Mouse (Mus musculus): ENCODE data around the gene Dlgap1. TPM values are rescaled to one million over a fixed set of nuclear protein-coding genes. Genes with fewer than 3 reads are reported as not detected.

Gene Dlgap1
- polyA plus RNA-seq, 1 experiment from 2014 or later = 7.2 TPM

GRCm38 (mm10) chr17:70765976-70766375, 797.1 kb downstream of the Dlgap1 start:
- no peak overlapping the region for H3K4me3 ChIP-seq
- H3K27ac ChIP-seq = no peak overlapping the region
- no peaks in the 10 kb centered on the region for H3K9me3 ChIP-seq (replicated peaks)
- no peaks in the 10 kb centered on the region for H3K27me3 ChIP-seq
- H3K4me1 ChIP-seq = no peaks in the 10 kb centered on the region
- ATAC-seq (ENCODE audit: low FRiP score) = no peak
- no peaks in the 10 kb centered on the region for H3K36me3 ChIP-seq
- H3K4me2 ChIP-seq (replicated peaks) = no peak overlapping the region
- WGBS = 90% methylated on average over 18 of the region's 18 CpGs
- H3K9ac ChIP-seq = no peak overlapping the region

- no peak overlapping the region for H3K4me2 ChIP-seq (replicated peaks)
- ATAC-seq (ENCODE audit: low FRiP score) = no peak
- WGBS = 7% methylated on average over 10 of the region's 10 CpGs
Observed at GRCm38 (mm10) chr17:70772120-70772899, 803.4 kb downstream of the Dlgap1 start.

GRCm38 (mm10) chr17:70779770-70780169, 810.9 kb downstream of the Dlgap1 start:
- WGBS = 34% methylated on average over 7 of the region's 7 CpGs
- Histone ChIP-seq H3K27me3 (no peaks in the 10 kb centered on the region), H3K9me3 (replicated peaks) (no peaks in the 10 kb centered on the region), H3K27ac (no peak overlapping the region), H3K36me3 (no peaks in the 10 kb centered on the region), H3K9ac (no peak overlapping the region), H3K4me2 (replicated peaks) (no peak overlapping the region), H3K4me1 (peaks cover 13% of the 10 kb centered on the region), H3K4me3 (no peak overlapping the region)
- no peak for ATAC-seq (ENCODE audit: low FRiP score)

More at GRCm38 (mm10) chr17:70772120-70772899, 803.4 kb downstream of the Dlgap1 start:
- Histone ChIP-seq H3K27me3 (no peaks in the 10 kb centered on the region), H3K36me3 (no peaks in the 10 kb centered on the region), H3K9ac (no peak overlapping the region), H3K4me1 (0 out of 2 replicates have a peak, but pooled peaks cover 5% of the 10 kb centered on the region), H3K9me3 (replicated peaks) (no peaks in the 10 kb centered on the region), H3K27ac (no peak overlapping the region), H3K4me3 (no peak overlapping the region)

GRCm38 (mm10) chr17:70780726-70781689, 812.1 kb downstream of the Dlgap1 start:
- H3K9ac ChIP-seq = no peak overlapping the region
- no peaks in the 10 kb centered on the region for H3K36me3 ChIP-seq
- no peak overlapping the region for H3K4me2 ChIP-seq (replicated peaks)
- H3K4me3 ChIP-seq = no peak overlapping the region
- no peaks in the 10 kb centered on the region for H3K9me3 ChIP-seq (replicated peaks)
- H3K27ac ChIP-seq = peak overlapping the region; percentile 70
- H3K27me3 ChIP-seq = no peaks in the 10 kb centered on the region
- ATAC-seq (ENCODE audit: low FRiP score) = peak; percentile 73; the same call in 1 of the 2 replicates
- WGBS = 29% methylated on average over 17 of the region's 18 CpGs
- H3K4me1 ChIP-seq = peaks cover 13% of the 10 kb centered on the region

- whole genome bisulfite sequencing = 91% methylated on average over 3 of the region's 3 CpGs
- Histone ChIP-seq H3K4me2 (replicated peaks) (no peak overlapping the region), H3K36me3 (no peaks in the 10 kb centered on the region), H3K27me3 (no peaks in the 10 kb centered on the region), H3K4me1 (peaks cover 13% of the 10 kb centered on the region), H3K9me3 (replicated peaks) (no peaks in the 10 kb centered on the region), H3K4me3 (no peak overlapping the region), H3K27ac (no peak overlapping the region), H3K9ac (no peak overlapping the region)
- no peak for ATAC-seq (ENCODE audit: low FRiP score)
Observed at GRCm38 (mm10) chr17:70783273-70783672, 814.4 kb downstream of the Dlgap1 start.

GRCm38 (mm10) chr17:70787366-70787765, 818.5 kb downstream of the Dlgap1 start:
- Histone ChIP-seq H3K4me1 (no peaks in the 10 kb centered on the region), H3K9me3 (replicated peaks) (no peaks in the 10 kb centered on the region), H3K27me3 (no peaks in the 10 kb centered on the region), H3K9ac (no peak overlapping the region), H3K4me3 (no peak overlapping the region), H3K36me3 (no peaks in the 10 kb centered on the region), H3K27ac (no peak overlapping the region), H3K4me2 (replicated peaks) (no peak overlapping the region)
- ATAC-seq (ENCODE audit: low FRiP score) = no peak
- WGBS = 88% methylated on average over 2 of the region's 2 CpGs

- peaks cover 15% of the 10 kb centered on the region for H3K4me1 ChIP-seq
- H3K9ac ChIP-seq = no peak overlapping the region
- H3K4me2 ChIP-seq (replicated peaks) = no peak overlapping the region
- no peaks in the 10 kb centered on the region for H3K36me3 ChIP-seq
- no peaks in the 10 kb centered on the region for H3K27me3 ChIP-seq
- no peaks in the 10 kb centered on the region for H3K9me3 ChIP-seq (replicated peaks)
- WGBS = 94% methylated on average over 4 of the region's 4 CpGs
- H3K4me3 ChIP-seq = no peak overlapping the region
- H3K27ac ChIP-seq = no peak overlapping the region
- ATAC-seq (ENCODE audit: low FRiP score) = no peak
Observed at GRCm38 (mm10) chr17:70790801-70791200, 821.9 kb downstream of the Dlgap1 start.

- H3K27ac ChIP-seq = no peak overlapping the region
- WGBS = 82% methylated on average over 9 of the region's 9 CpGs
- no peaks in the 10 kb centered on the region for H3K9me3 ChIP-seq (replicated peaks)
- H3K9ac ChIP-seq = no peak overlapping the region
- no peak overlapping the region for H3K4me2 ChIP-seq (replicated peaks)
- no peak for ATAC-seq (ENCODE audit: low FRiP score)
- H3K4me1 ChIP-seq = peaks cover 15% of the 10 kb centered on the region
- H3K27me3 ChIP-seq = no peaks in the 10 kb centered on the region
- H3K4me3 ChIP-seq = no peak overlapping the region
- no peaks in the 10 kb centered on the region for H3K36me3 ChIP-seq
Observed at GRCm38 (mm10) chr17:70791596-70792275, 822.9 kb downstream of the Dlgap1 start.

- Histone ChIP-seq H3K4me1 (peaks cover 15% of the 10 kb centered on the region), H3K27ac (peak overlapping the region; percentile 84), H3K4me2 (replicated peaks) (peak overlapping the region; percentile 26), H3K4me3 (no peak overlapping the region), H3K9me3 (replicated peaks) (no peaks in the 10 kb centered on the region), H3K27me3 (no peaks in the 10 kb centered on the region), H3K36me3 (no peaks in the 10 kb centered on the region), H3K9ac (no peak overlapping the region)
- WGBS = 9% methylated on average over 7 of the region's 7 CpGs
- ATAC-seq (ENCODE audit: low FRiP score) = peak; percentile 87
Observed at GRCm38 (mm10) chr17:70794291-70794690, 825.4 kb downstream of the Dlgap1 start.

- no peak overlapping the region for H3K4me3 ChIP-seq
- 56% methylated on average over 6 of the region's 6 CpGs for WGBS
- H3K9ac ChIP-seq = no peak overlapping the region
- H3K27ac ChIP-seq = peak overlapping the region; percentile 84
- H3K9me3 ChIP-seq (replicated peaks) = no peaks in the 10 kb centered on the region
- no peaks in the 10 kb centered on the region for H3K27me3 ChIP-seq
- H3K4me1 ChIP-seq = peaks cover 15% of the 10 kb centered on the region
- no peaks in the 10 kb centered on the region for H3K36me3 ChIP-seq
- peak overlapping the region; percentile 26 for H3K4me2 ChIP-seq (replicated peaks)
- no peak for ATAC-seq (ENCODE audit: low FRiP score)
Observed at GRCm38 (mm10) chr17:70794722-70795121, 825.8 kb downstream of the Dlgap1 start.

GRCm38 (mm10) chr17:70795196-70795595, 826.3 kb downstream of the Dlgap1 start:
- H3K27ac ChIP-seq = peak overlapping the region; percentile 84

More at GRCm38 (mm10) chr17:70795196-70795595, 826.3 kb downstream of the Dlgap1 start:
- ATAC-seq (ENCODE audit: low FRiP score) = no peak
- H3K9ac ChIP-seq = no peak overlapping the region
- 66% methylated on average over 4 of the region's 4 CpGs for WGBS
- peaks cover 15% of the 10 kb centered on the region for H3K4me1 ChIP-seq
- H3K9me3 ChIP-seq (replicated peaks) = no peaks in the 10 kb centered on the region
- H3K4me2 ChIP-seq (replicated peaks) = no peak overlapping the region
- H3K4me3 ChIP-seq = no peak overlapping the region
- H3K27me3 ChIP-seq = no peaks in the 10 kb centered on the region
- H3K36me3 ChIP-seq = no peaks in the 10 kb centered on the region

Data from hindbrain, embryonic 12.5 days (tissue).